Mouse (Mus musculus) liver, adult (tissue): ENCODE results near the gene Cfhr1.

Experiments
- GATA4 ChIP-seq: IDR thresholded peaks from 2 replicates; pipeline ENCODE4 v1.6.1; 2014; ENCODE audit warnings: mild to moderate bottlenecking, low read length; ENCODE audit not compliant: insufficient replicate concordance

Cfhr1 gene

DNA sequence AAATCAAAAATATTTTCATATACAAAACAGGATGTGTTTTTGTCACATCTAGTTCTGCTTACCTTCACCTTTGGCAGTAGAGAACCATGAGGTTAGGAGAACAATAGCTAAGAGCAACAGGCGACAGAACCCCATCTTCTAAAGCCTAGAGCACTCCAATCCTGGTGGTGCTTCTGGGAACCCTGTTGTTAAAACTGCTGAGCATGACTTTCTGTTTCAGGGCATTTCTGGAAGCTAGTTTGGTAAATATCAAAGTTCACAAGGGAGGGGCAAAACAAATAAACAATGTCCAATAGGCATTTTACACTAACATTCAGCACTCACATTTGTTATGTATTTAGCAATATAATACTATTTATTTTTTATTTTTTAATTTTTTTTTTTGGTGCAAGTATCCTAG lies at the start of gene Cfhr1:
TSS of gene Cfhr1 (minus strand) at position 249 of the 400 bp plus-strand sequence.
- TF ChIP-seq GATA4, result no peak

DNA sequence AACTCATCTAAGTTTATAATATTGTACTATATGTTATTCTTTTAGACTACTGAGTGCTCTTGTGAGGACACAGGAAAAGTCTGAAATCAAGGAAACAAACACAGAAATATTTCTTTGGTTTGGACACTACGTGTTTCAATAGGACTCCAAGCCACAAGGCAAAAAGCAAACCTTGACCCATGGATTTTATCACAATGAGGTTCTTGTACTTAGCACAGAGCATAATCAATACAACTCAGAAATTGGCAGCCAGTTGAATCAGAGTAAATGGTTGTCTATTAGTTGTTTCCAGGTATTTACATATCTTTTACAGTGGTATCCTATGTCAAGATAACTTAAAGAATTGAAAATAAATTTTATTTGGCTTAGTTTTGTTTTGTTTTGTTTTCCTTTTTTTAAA lies 8.8 kb downstream of the Cfhr1 start:
- 0 out of 2 replicates have a peak, but pooled peaks have one; percentile 38 for TF ChIP-seq GATA4

DNA sequence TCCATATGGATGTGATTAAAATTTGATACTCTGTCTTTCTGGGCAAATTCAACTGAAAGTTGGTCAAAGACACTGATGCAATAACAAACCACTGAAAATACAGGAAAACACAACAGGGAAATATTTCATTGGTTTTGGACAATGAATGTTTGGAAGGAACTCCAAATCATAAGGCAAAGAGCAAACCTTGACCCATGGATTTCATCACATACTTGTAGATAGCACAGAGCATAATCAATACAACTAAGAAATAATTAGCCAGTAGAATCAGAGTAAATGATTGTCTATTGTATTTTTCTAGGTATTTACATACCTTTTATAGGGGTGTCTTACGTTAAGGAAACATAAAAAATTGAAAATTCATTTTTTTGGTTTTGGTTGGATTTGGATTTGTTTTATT lies 11.5 kb downstream of the Cfhr1 start:
- TF ChIP-seq GATA4, result peak; percentile 80

DNA sequence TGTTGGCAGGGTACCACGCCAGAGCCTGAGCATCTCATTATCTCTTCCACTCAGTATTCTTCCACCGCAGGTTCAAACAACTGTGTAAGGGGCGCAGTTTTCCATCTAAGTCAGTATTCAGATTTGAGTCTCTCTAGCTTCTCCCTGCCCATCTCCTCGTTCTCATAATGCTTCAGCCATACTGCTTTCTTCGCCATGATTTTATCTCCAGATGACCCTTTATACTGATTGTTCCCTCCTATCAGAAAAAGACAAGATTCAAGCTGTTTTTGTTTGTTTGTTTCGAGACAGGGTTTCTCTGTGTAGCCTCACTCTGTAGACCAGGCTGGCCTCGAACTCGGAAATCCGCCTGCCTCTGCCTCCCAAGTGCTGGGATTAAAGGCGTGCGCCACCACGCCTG lies 45.5 kb downstream of the Cfhr1 start:
- no peak for TF ChIP-seq GATA4

DNA sequence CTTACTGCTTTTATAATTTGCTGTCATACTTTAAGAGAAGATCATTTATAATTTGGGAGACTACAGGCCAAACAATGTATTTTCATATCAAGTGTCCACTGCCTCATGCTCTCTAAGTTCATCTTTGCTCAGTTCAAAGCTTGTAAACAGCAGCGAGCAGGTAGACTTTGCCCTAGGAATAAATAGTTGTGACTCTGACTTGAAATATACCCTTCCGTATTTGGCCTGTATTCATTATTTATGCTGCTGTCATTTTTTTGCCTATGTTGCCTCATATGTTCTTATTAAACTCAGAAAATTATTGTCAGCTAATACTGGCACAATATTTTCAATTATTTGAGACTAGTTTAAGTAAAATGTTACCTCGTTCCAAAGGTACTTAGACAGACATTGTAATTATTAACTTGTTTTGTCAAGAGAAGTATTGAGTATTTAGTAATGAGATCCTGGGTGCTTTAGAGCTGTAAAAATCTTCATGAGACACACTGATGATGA lies 58.8 kb downstream of the Cfhr1 start, which contains the start of gene F13b:
TSS of gene F13b (plus strand) at position 445 of the 495 bp plus-strand sequence.
- no peak for TF ChIP-seq GATA4

DNA sequence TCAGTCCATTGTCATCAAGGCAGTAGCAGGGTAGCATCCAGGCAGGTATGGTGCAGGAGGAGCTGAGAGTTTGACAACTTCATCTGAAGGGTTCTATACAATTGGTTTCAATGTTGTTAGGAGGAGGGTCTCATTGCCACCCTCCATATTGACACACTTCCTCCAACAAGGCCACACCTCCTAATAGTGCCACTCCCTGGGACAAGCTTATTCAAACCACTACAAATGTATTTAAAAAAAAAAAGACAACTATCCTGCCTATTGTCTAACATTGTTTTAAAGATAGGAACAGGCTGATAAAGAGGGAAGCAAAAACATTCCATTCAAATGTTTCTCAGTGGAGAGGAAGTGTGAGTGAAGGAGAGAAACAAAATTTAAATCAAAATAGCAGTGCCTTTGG lies 60.3 kb downstream of the Cfhr1 start:
- TF ChIP-seq GATA4, result no peak
